Mouse (Mus musculus) midbrain, embryonic 16.5 days (tissue): Measurements from ENCODE around the gene Coq6. TPM values are rescaled to one million over a fixed set of nuclear protein-coding genes. Genes with fewer than 3 reads are reported as not detected.

Experiments used
- ATAC-seq: fragments of 200-750 bp; cut with Nextera tagmentation; 2 replicates; pipeline ENCODE4 v1.8.0; 2017; ENCODE audit warnings: moderate TSS enrichment
- H3K27ac ChIP-seq: fragments of 300-500 bp; sonication (generic); 2 replicates; pipeline ENCODE4 v1.5.1; 2014; ENCODE audit warnings: mild to moderate bottlenecking, low read length, mixed read lengths
- H3K27me3 ChIP-seq: fragments of 300-500 bp; sonication (generic); 2 replicates; pipeline ENCODE4 v1.6.1; 2014; ENCODE audit warnings: low read depth, low read length, mixed read lengths; ENCODE audit not compliant: control insufficient read depth, insufficient read depth
- H3K36me3 ChIP-seq: fragments of 300-500 bp; sonication (generic); 2 replicates; pipeline ENCODE4 v1.6.1; 2014; ENCODE audit warnings: mild to moderate bottlenecking, low read length, moderate library complexity, mixed read lengths; ENCODE audit not compliant: control insufficient read depth, insufficient read depth
- H3K4me1 ChIP-seq: fragments of 300-500 bp; sonication (generic); 2 replicates; pipeline ENCODE4 v1.6.1; 2014; ENCODE audit warnings: mild to moderate bottlenecking, low read length, mixed read lengths; ENCODE audit not compliant: control insufficient read depth, insufficient read depth
- H3K4me2 ChIP-seq: fragments of 300-500 bp; sonication (generic); 2 replicates; pipeline ENCODE4 v1.6.1; 2014; ENCODE audit warnings: mild to moderate bottlenecking, low read length, mixed read lengths
- H3K4me3 ChIP-seq: fragments of 300-500 bp; sonication (generic); 2 replicates; pipeline ENCODE4 v1.5.1; 2014; ENCODE audit warnings: low read depth, mild to moderate bottlenecking, low read length, moderate library complexity, mixed read lengths
- H3K9ac ChIP-seq: fragments of 300-500 bp; sonication (generic); 2 replicates; pipeline ENCODE4 v1.6.1; 2014; ENCODE audit warnings: low read depth, low read length, mixed read lengths
- H3K9me3 ChIP-seq: fragments of 300-500 bp; sonication (generic); replicated peaks from 2 replicates; pipeline ENCODE4 v1.6.1; 2014; ENCODE audit warnings: mild to moderate bottlenecking, low read length, mixed read lengths; ENCODE audit not compliant: control insufficient read depth, poor library complexity, severe bottlenecking
- WGBS: fragments of 180-500 bp; shearing (Covaris S2); extraction: QIAGEN DNeasy Blood & Tissue Kit; methylation state at CpG from one replicate; pipeline ENCODE4 v1.1.7; 2014; 5-methylcytosine and 5-hydroxymethylcytosine counted together
- polyA plus RNA-seq: library from polyadenylated mRNA; unstranded; fragments of >200 nt; fragmentation: Nextera tagmentation; extraction: Ambion mirVana; gene quantifications from 2 replicates; pipeline ENCODE4 v1.2.1, GENCODE M21; 2015

The Coq6 gene
- polyA plus RNA-seq, 1 experiment from 2014 or later, result 40.7 TPM

DNA sequence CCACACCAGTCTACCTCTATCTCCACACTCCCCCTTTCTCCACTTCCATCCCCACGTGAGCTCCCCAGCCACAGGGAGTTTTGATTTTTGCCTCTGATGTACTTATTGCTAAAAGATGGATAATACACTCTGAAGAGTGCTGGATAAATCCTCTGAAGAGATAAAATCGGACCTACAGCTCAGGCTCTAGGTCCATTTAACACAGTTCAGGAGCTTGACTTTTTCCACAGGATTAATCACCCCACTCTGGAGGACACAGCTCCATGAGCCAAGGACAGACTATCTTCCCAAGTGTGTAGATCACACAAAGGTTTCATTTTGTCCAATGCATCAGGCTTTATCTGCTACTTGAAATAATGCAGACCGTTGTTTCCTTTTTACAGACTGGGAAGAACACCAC lies 38.6 kb downstream of the Coq6 start:
- no peak for ATAC-seq
- no peaks in the 10 kb centered on the region for H3K36me3 ChIP-seq
- H3K9me3 ChIP-seq, result no peaks in the 10 kb centered on the region
- H3K4me1 ChIP-seq, result no peaks in the 10 kb centered on the region
- H3K4me3 ChIP-seq, result no peak overlapping the region
- no peak overlapping the region for H3K4me2 ChIP-seq
- H3K9ac ChIP-seq, result no peak overlapping the region
- no peak overlapping the region for H3K27ac ChIP-seq
- H3K27me3 ChIP-seq, result no peaks in the 10 kb centered on the region
- 83% methylated on average over 3 of the region's 3 CpGs for WGBS

DNA sequence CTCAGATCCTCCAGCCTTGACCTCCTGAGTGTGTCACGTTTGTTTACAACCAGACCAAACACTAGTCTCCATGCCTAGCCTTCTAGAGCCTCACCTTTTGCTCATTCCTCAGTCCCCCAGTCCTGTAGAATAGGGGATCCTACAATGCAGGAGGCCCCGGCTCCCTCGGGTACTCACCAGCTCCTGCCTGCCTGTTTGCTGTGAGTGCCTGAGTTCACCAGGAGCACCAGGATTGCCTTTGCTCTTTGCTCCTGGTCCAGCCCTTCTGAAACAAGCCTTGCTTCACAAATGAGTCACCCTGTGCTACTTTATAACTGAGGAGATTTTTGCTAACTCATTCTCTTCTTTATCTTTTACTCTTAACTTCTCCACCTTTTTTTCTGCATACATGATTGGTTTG lies 39.2 kb downstream of the Coq6 start:
- 76% methylated on average over 3 of the region's 3 CpGs for WGBS

DNA sequence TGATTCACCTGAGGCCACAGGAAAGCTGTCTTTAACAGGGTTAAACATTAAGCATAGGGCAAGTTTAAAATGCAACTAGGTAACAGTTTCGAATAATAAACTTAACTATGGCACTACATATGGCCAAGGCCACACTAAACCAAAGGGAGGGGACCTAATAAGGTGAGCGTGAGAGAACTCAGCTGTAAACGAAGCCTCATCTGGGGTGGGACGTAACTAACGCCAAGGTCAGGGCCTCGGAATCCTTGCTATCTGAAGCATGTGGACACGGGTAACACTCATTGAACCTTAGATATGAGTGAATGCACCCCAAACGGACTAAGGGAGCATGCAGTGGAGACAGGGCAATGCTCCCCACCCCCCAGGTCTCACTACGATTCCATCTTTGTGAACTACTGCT lies 41.5 kb downstream of the Coq6 start:
- H3K4me1 ChIP-seq, result peaks cover 3% of the 10 kb centered on the region; the same call in 1 of the 2 replicates
- H3K36me3 ChIP-seq, result no peaks in the 10 kb centered on the region
- H3K9ac ChIP-seq, result no peak overlapping the region
- H3K4me2 ChIP-seq, result no peak overlapping the region
- H3K9me3 ChIP-seq, result no peaks in the 10 kb centered on the region
- ATAC-seq, result no peak
- no peak overlapping the region for H3K27ac ChIP-seq
- H3K27me3 ChIP-seq, result no peaks in the 10 kb centered on the region
- H3K4me3 ChIP-seq, result no peak overlapping the region
- 86% methylated on average over 9 of the region's 9 CpGs for WGBS

More for the DNA sequence above, 39.2 kb downstream of the Coq6 start:
- H3K27me3 ChIP-seq, result no peaks in the 10 kb centered on the region
- H3K9me3 ChIP-seq, result no peaks in the 10 kb centered on the region
- no peaks in the 10 kb centered on the region for H3K36me3 ChIP-seq
- no peak overlapping the region for H3K9ac ChIP-seq
- no peak overlapping the region for H3K27ac ChIP-seq
- no peak overlapping the region for H3K4me3 ChIP-seq
- no peak for ATAC-seq
- H3K4me2 ChIP-seq, result no peak overlapping the region
- no peaks in the 10 kb centered on the region for H3K4me1 ChIP-seq

DNA sequence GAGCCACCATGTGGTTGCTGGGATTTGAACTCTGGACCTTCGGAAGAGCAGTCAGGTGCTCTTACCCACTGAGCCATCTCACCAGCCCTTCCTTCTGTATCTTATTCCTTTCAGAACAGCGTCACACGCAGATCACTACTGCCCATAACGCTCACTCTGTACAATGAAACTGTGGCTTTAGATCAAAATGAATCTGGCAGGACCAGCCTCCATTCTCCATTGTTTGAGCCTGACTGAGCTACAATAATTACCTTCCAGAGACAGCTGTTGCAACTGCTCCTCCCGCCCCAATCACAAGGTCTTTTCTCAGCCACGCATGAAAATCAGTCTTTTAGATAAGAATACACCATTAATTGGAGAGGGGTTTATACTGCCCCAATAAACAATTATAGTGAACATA lies 43.1 kb downstream of the Coq6 start:
- Histone ChIP-seq H3K27me3 (no peaks in the 10 kb centered on the region), H3K9ac (no peak overlapping the region), H3K4me2 (no peak overlapping the region), H3K9me3 (no peaks in the 10 kb centered on the region), H3K27ac (no peak overlapping the region), H3K4me1 (peaks cover 7% of the 10 kb centered on the region; the same call in 1 of the 2 replicates), H3K4me3 (no peak overlapping the region), H3K36me3 (no peaks in the 10 kb centered on the region)
- WGBS, result 71% methylated on average over 6 of the region's 6 CpGs
- no peak for ATAC-seq

DNA sequence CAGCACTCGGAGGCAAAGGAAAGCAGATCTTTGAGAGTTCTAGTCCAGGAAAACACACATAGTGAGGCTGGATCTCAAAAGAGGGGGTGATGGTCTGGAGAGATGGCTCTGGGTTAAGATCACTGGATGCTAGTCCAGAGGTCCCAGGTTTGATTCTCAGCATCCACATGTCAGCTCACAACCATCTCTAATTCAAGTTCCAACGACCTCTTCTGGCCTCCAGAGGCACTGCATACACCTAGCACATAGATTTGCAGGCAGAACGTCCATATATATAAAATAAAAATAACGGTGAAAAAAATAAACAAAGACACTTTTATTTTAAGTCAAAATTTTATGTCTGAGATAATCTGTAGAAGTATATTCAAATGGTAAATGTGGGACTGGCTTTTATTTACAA lies 45.8 kb downstream of the Coq6 start:
- no peaks in the 10 kb centered on the region for H3K36me3 ChIP-seq
- WGBS, result 68% methylated on average over 4 of the region's 4 CpGs
- no peak overlapping the region for H3K4me3 ChIP-seq
- no peak overlapping the region for H3K4me2 ChIP-seq
- H3K27me3 ChIP-seq, result no peaks in the 10 kb centered on the region
- ATAC-seq, result no peak
- H3K9ac ChIP-seq, result no peak overlapping the region
- H3K27ac ChIP-seq, result no peak overlapping the region
- H3K4me1 ChIP-seq, result peaks cover 8% of the 10 kb centered on the region; the same call in 1 of the 2 replicates
- no peaks in the 10 kb centered on the region for H3K9me3 ChIP-seq

DNA sequence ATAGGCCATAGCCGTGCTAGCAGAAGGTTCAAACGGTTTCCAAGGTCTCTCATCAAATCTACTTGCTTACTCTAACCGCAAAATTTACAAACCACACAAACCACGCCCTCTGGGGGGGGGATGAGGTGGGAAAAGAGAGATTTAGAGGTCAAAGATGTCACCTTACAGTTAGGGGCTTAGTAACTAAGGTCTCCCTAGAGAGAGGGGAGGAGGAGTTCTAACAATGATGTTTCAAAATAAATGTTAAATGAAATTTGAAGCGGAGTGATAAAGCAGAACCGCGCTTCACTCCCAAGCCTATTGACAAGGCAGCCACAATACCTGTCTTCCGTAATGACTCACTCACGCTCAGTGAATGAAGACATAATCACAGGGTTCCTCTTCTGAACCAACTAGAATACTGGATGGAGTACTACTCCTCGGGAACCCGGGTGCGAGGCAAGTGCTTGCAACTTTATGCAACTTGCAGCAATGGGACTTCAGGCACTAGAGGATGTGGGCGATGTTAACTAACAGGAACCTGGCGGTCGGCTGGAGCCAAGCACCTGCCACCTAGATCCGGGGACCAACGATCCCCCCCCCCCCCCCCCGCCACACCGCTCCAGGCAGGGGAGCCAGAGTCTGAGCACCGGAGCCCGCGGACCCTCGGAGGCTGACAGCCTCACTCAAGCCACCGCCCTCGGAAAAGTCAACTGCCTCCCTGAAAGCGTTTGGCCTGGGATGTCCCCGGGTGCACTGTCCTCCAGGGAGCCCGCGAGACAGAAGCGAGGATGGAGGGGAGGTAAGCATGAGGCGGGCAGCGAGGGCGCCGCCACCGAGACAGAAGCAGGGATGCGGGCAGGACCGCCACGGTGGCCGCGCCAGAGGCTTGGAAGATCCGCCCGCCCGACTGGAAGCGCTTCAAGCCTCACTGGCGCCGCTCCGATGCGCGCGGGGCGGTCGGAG lies 46.7 kb downstream of the Coq6 start:
- peaks cover 8% of the 10 kb centered on the region; the same call in 1 of the 2 replicates for H3K4me1 ChIP-seq
- H3K9ac ChIP-seq, result peak overlapping the region; percentile 88
- no peaks in the 10 kb centered on the region for H3K9me3 ChIP-seq
- peak overlapping the region; percentile 83 for H3K4me3 ChIP-seq
- H3K4me2 ChIP-seq, result peak overlapping the region; percentile 87
- peak; percentile 75 for ATAC-seq
- H3K27ac ChIP-seq, result peak overlapping the region; percentile 94
- no peaks in the 10 kb centered on the region for H3K36me3 ChIP-seq
- no peaks in the 10 kb centered on the region for H3K27me3 ChIP-seq
- WGBS, result 3% methylated on average over 29 of the region's 52 CpGs

DNA sequence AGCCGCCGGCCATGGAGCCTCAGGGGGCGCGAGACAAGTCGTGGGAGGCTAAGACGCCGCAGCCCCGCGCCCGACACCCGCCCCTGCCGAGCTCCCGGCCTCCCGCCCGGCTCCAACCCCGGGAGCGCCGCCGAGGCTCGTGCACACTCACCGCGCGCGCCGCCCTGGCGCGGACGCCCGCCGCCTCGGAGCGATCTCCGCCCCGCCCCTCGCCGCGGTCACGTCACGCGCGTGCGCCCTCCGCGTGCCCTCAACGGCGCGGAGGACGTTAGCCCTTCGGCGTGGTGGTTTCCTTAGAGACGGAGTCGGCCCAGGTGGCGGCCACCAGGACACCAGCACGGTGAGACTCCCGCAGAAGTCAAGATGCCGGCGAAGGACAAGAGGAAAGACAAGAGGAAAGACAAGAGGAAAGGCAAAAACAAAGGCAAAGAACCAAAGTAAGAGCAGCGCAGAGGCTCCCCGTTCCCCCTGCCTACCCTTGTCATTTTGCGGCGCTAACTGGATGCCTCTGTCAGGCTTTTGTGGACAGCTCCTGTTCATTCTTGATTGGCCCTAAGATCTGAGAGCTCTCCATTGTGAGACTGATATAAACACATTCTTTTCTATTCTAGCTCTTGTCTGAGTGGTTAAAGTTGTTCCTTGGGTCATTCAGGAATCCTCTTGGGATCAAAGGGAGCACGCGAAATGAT lies 47.5 kb downstream of the Coq6 start, which contains the start of the genes Entpd5 and Bbof1:
Gene Entpd5, minus strand, starts transcription at position 211 of the 689 bp plus-strand sequence.
Gene Bbof1, plus strand, starts transcription at position 253 of the 689 bp plus-strand sequence.
- H3K9ac ChIP-seq, result peak within 1 kb of the TSS; percentile 88
- H3K4me2 ChIP-seq, result peak within 1 kb of the TSS; percentile 87
- no peaks in the 10 kb centered on the region for H3K27me3 ChIP-seq
- peak; percentile 93 for ATAC-seq
- H3K4me3 ChIP-seq, result peak within 1 kb of the TSS; percentile 83
- H3K9me3 ChIP-seq, result no peaks in the 10 kb centered on the region
- peak within 1 kb of the TSS; percentile 94 for H3K27ac ChIP-seq
- no peaks in the 10 kb centered on the region for H3K36me3 ChIP-seq
- WGBS, result 1% methylated on average over 34 of the region's 63 CpGs
- H3K4me1 ChIP-seq, result peaks cover 8% of the 10 kb centered on the region; the same call in 1 of the 2 replicates

DNA sequence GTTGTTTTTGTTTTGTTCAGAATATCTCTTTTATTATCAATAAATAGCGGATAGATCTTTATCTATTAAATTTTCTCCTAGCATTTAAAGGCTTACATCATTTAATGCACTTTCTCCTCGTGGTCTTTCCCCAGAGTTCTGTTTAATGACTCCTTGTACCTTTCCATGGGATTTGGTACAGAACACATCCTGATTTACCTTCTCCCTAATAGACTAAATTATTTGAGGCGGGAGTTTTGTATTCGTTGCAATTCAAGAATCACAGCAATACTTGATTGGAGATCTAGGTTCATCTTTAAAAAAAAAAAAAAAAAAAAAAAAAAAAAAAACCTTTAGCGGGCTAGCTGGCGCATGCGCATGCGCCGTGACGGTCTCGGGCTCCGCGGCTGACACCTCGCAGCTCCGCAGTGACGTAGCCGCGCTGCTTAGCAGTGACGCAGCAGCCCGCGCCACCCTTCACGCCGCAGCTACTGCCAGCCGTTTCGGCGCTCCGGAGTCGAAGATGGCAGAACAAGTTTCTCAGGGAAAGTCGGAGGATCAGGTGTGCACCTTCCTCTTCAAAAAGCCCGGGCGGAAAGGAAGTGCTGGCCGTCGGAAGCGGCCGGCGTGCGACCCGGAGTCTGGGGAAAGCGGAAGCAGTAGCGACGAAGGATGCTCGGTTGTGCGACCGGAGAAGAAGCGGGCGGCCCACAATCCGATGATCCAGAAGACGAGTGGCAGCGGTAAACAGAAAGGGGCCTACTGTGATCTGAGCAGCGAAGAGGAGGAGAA lies 55.6 kb downstream of the Coq6 start, which contains the start of gene Rnf113a2:
Gene Rnf113a2, plus strand, starts transcription at position 363 of the 771 bp plus-strand sequence.
- Histone ChIP-seq H3K4me2 (peak within 1 kb of the TSS; percentile 89), H3K9ac (peak within 1 kb of the TSS; percentile 64), H3K36me3 (no peaks in the 10 kb centered on the region), H3K27ac (peak within 1 kb of the TSS; percentile 85), H3K4me3 (peak within 1 kb of the TSS; percentile 53), H3K9me3 (no peaks in the 10 kb centered on the region; the same call in 1 of the 2 replicates), H3K27me3 (no peaks in the 10 kb centered on the region), H3K4me1 (peaks cover 8% of the 10 kb centered on the region)
- WGBS, result 3% methylated on average over 50 of the region's 50 CpGs
- peak; percentile 92 for ATAC-seq
